Mouse (Mus musculus): ENCODE data around the gene Apba2.

GRCm38 (mm10) chr7:64566371-64567243, 65.1 kb downstream of the Apba2 start:
- TF ChIP-seq CTCF (IDR thresholded peaks at IDR 0.05; ENCODE audit: extremely low read depth, insufficient read depth, low read length): no peak
- TF ChIP-seq POLR2A (IDR thresholded peaks at IDR 0.05; ENCODE audit: extremely low read depth, insufficient read depth, low read length): no peak
